Mouse (Mus musculus) liver, embryonic 14.5 days (tissue): Measurements from ENCODE around the gene Gzmm. TPM values are rescaled to one million over a fixed set of nuclear protein-coding genes. Genes with fewer than 3 reads are reported as not detected.
A peak's percentile ranks its signal among the peaks of the same experiment; 100 is the strongest.

Experiments used
- ATAC-seq: fragments of 200-750 bp; cut with Nextera tagmentation; 2 replicates; pipeline ENCODE4 v1.8.0; 2017; ENCODE audit warnings: moderate number of reproducible peaks, mild to moderate bottlenecking, moderate library complexity; ENCODE audit not compliant: insufficient read depth
- DNase-seq, 3 experiments: peaks; one replicate each; pipeline ENCODE4 v3.0.0-alpha.2; 2012 to 2013; ENCODE audit warnings: low read depth in 3 of 3, low spot score in 3 of 3
- H3K27ac ChIP-seq: fragments of 300-500 bp; sonication (generic); 2 replicates; pipeline ENCODE4 v1.5.1; 2014; ENCODE audit warnings: moderate library complexity, mild to moderate bottlenecking, control low read depth, inconsistent platforms
- H3K27me3 ChIP-seq: fragments of 300-500 bp; sonication (generic); 2 replicates; pipeline ENCODE4 v1.6.1; 2014; ENCODE audit warnings: mild to moderate bottlenecking, low read length, moderate library complexity; ENCODE audit not compliant: control insufficient read depth, insufficient read depth
- H3K36me3 ChIP-seq: fragments of 300-500 bp; sonication (generic); replicated peaks from 2 replicates; pipeline ENCODE4 v1.6.1; 2014; ENCODE audit warnings: low read depth; ENCODE audit not compliant: control insufficient read depth, insufficient read depth
- H3K4me1 ChIP-seq, 2 experiments: fragments of 200-500 bp in 1 of 2; fragments of 300-500 bp in 1 of 2; sonication (generic) in 1 of 2; replicated peaks; 2 replicates each; pipeline ENCODE4 v1.6.1; 2012 to 2014; ENCODE audit warnings: antibody characterized with exemption in 1 of 2, inconsistent platforms in 1 of 2, low read length in 1 of 2; ENCODE audit not compliant: control insufficient read depth in 2 of 2, insufficient read depth in 2 of 2
- H3K4me2 ChIP-seq: fragments of 300-500 bp; sonication (generic); 2 replicates; pipeline ENCODE4 v1.6.1; 2014; ENCODE audit warnings: low read depth, mild to moderate bottlenecking, control low read depth, moderate library complexity
- H3K4me3 ChIP-seq, 2 experiments: fragments of 200-500 bp in 1 of 2; fragments of 300-500 bp in 1 of 2; sonication (generic) in 1 of 2; 2 replicates each; pipeline ENCODE4 v1.5.1; 2012 to 2014; ENCODE audit warnings: low read depth in 2 of 2, low read length in 2 of 2, mild to moderate bottlenecking in 2 of 2, control low read depth in 1 of 2, inconsistent platforms in 1 of 2, moderate library complexity in 1 of 2; ENCODE audit not compliant: insufficient read depth in 1 of 2
- H3K9ac ChIP-seq: fragments of 300-500 bp; sonication (generic); replicated peaks from 2 replicates; pipeline ENCODE4 v1.6.1; 2014; ENCODE audit warnings: mild to moderate bottlenecking, control low read depth, moderate library complexity
- H3K9me3 ChIP-seq: fragments of 300-500 bp; sonication (generic); 2 replicates; pipeline ENCODE4 v1.6.1; 2016; ENCODE audit warnings: low read length, mixed read lengths; ENCODE audit not compliant: control insufficient read depth
- CTCF ChIP-seq: IDR thresholded peaks from 2 replicates; pipeline ENCODE4 v1.5.1; 2016; ENCODE audit warnings: antibody characterized with exemption, low read depth, control low read depth
- EP300 ChIP-seq: IDR thresholded peaks from 2 replicates; pipeline ENCODE4 v1.6.1; 2016; ENCODE audit warnings: antibody characterized with exemption, low read depth
- WGBS: fragments of 180-500 bp; shearing (Covaris S2); extraction: QIAGEN DNeasy Blood & Tissue Kit; methylation state at CpG from one replicate; pipeline ENCODE4 v1.1.7; 2014; ENCODE audit not compliant: insufficient replicate concordance; 5-methylcytosine and 5-hydroxymethylcytosine counted together
- polyA plus RNA-seq, 2 experiments: library from polyadenylated mRNA; depleted of rRNA in 1 of 2; stranded (reverse) in 1 of 2; unstranded in 1 of 2; fragments of >200 nt; fragmentation: Nextera tagmentation in 1 of 2; extraction: Ambion mirVana in 1 of 2; gene quantifications; 2 replicates each; pipeline versions ENCODE4 v1.2.1 to v1.2.3; 2012 to 2014

Gzmm gene
- polyA plus RNA-seq, 2 experiments: 0.13 TPM; not detected in 1

- no peaks in the 10 kb centered on the region for H3K9me3 ChIP-seq
- no peak overlapping the region for H3K9ac ChIP-seq
- TF ChIP-seq CTCF (peak; percentile 73), EP300 (no peak)
- no peaks in the 10 kb centered on the region for H3K36me3 ChIP-seq
- no peak overlapping the region for H3K4me2 ChIP-seq
- H3K4me1 ChIP-seq: no peaks in the 10 kb centered on the region
- no peak for DNase-seq
- no peaks in the 10 kb centered on the region; the same call in 1 of the 2 replicates for H3K27me3 ChIP-seq
- WGBS: 17% methylated on average over 4 of the region's 4 CpGs
- no peak for ATAC-seq
- no peak overlapping the region for H3K4me3 ChIP-seq
- H3K27ac ChIP-seq: no peak overlapping the region
Observed at GRCm38 (mm10) chr10:79658829-79659228, 30.0 kb upstream of the Gzmm start.

GRCm38 (mm10) chr10:79660298-79660697 lies 28.5 kb upstream of the Gzmm start:
- no peaks in the 10 kb centered on the region; the same call in 1 of the 2 replicates for H3K27me3 ChIP-seq
- H3K36me3 ChIP-seq: no peaks in the 10 kb centered on the region
- H3K4me3 ChIP-seq: no peak overlapping the region
- no peak overlapping the region for H3K9ac ChIP-seq
- no peaks in the 10 kb centered on the region for H3K9me3 ChIP-seq
- H3K4me2 ChIP-seq: no peak overlapping the region
- 76% methylated on average over 2 of the region's 2 CpGs for WGBS
- no peak overlapping the region for H3K27ac ChIP-seq
- H3K4me1 ChIP-seq: no peaks in the 10 kb centered on the region
- no peak for DNase-seq
- TF ChIP-seq CTCF (peak; percentile 58), EP300 (no peak)
- no peak for ATAC-seq

GRCm38 (mm10) chr10:79661861-79662260 lies 27.0 kb upstream of the Gzmm start:
- Histone ChIP-seq H3K4me3 (no peak overlapping the region), H3K9me3 (no peaks in the 10 kb centered on the region), H3K36me3 (no peaks in the 10 kb centered on the region), H3K4me1 (no peaks in the 10 kb centered on the region), H3K27ac (no peak overlapping the region), H3K4me2 (no peak overlapping the region), H3K9ac (no peak overlapping the region), H3K27me3 (no peaks in the 10 kb centered on the region)
- TF ChIP-seq CTCF (no peak), EP300 (no peak)
- DNase-seq (no peak), ATAC-seq (no peak)
- 33% methylated on average over 3 of the region's 3 CpGs for WGBS

GRCm38 (mm10) chr10:79664131-79664665 lies 24.6 kb upstream of the Gzmm start, which contains the start of gene Madcam1:
TSS of gene Madcam1 (plus strand) at chr10:79664559.
- Histone ChIP-seq H3K36me3 (no peaks in the 10 kb centered on the region), H3K9ac (no peak within 1 kb of the TSS), H3K4me1 (peaks cover 0 to 5% of the 10 kb centered on the region in 2 experiments; a peak in 1 of 4 replicates), H3K27me3 (no peaks in the 10 kb centered on the region), H3K4me3 (no peak within 1 kb of the TSS), H3K4me2 (no peak within 1 kb of the TSS), H3K9me3 (no peaks in the 10 kb centered on the region), H3K27ac (no peak within 1 kb of the TSS)
- WGBS: 16% methylated on average over 13 of the region's 13 CpGs
- TF ChIP-seq EP300 (no peak), CTCF (peak; percentile 98)
- no peak for ATAC-seq
- DNase-seq: peak in 1 of 3 experiments; percentile 46

- Histone ChIP-seq H3K27ac (no peak overlapping the region), H3K9me3 (no peaks in the 10 kb centered on the region), H3K27me3 (no peaks in the 10 kb centered on the region), H3K4me2 (no peak overlapping the region), H3K4me3 (no peak overlapping the region), H3K36me3 (no peaks in the 10 kb centered on the region), H3K4me1 (peaks cover 1 to 6% of the 10 kb centered on the region in 2 experiments), H3K9ac (no peak overlapping the region)
- ATAC-seq: no peak
- WGBS: 71% methylated on average over 8 of the region's 8 CpGs
- DNase-seq: no peak
- TF ChIP-seq CTCF (no peak), EP300 (no peak)
Observed at GRCm38 (mm10) chr10:79665051-79665450, 23.8 kb upstream of the Gzmm start.
